Mouse (Mus musculus) kidney, embryonic 14.5 days (tissue): Measurements from ENCODE around the gene Cldn3. TPM values are rescaled to one million over a fixed set of nuclear protein-coding genes. Genes with fewer than 3 reads are reported as not detected.

Experiments used
- ATAC-seq: fragments of 200-750 bp; cut with Nextera tagmentation; 2 replicates; pipeline ENCODE4 v1.8.0; 2017; ENCODE audit warnings: moderate number of reproducible peaks, mild to moderate bottlenecking, moderate TSS enrichment, moderate library complexity; ENCODE audit not compliant: low FRiP score, low TSS enrichment
- H3K27ac ChIP-seq: fragments of 300-500 bp; sonication (generic); 2 replicates; pipeline ENCODE4 v1.5.1; 2014; ENCODE audit warnings: low read depth, mild to moderate bottlenecking, low read length, moderate library complexity, mixed read lengths
- H3K27me3 ChIP-seq: fragments of 300-500 bp; sonication (generic); 2 replicates; pipeline ENCODE4 v1.6.1; 2014; ENCODE audit warnings: mild to moderate bottlenecking, low read length; ENCODE audit not compliant: control insufficient read depth, insufficient read depth
- H3K36me3 ChIP-seq: fragments of 300-500 bp; sonication (generic); 2 replicates; pipeline ENCODE4 v1.6.1; 2014; ENCODE audit warnings: low read length, mixed read lengths; ENCODE audit not compliant: control insufficient read depth, insufficient read depth
- H3K4me1 ChIP-seq: fragments of 300-500 bp; sonication (generic); 2 replicates; pipeline ENCODE4 v1.6.1; 2014; ENCODE audit warnings: low read length, mixed read lengths; ENCODE audit not compliant: control insufficient read depth, insufficient read depth
- H3K4me2 ChIP-seq: fragments of 300-500 bp; sonication (generic); replicated peaks from 2 replicates; pipeline ENCODE4 v1.6.1; 2014; ENCODE audit warnings: low read depth, mild to moderate bottlenecking, low read length
- H3K4me3 ChIP-seq: fragments of 300-500 bp; sonication (generic); 2 replicates; pipeline ENCODE4 v1.5.1; 2014; ENCODE audit warnings: mild to moderate bottlenecking, low read length
- H3K9ac ChIP-seq: fragments of 300-500 bp; sonication (generic); 2 replicates; pipeline ENCODE4 v1.6.1; 2014; ENCODE audit warnings: low read depth, mild to moderate bottlenecking, low read length, moderate library complexity
- H3K9me3 ChIP-seq: fragments of 300-500 bp; sonication (generic); 2 replicates; pipeline ENCODE4 v1.6.1; 2016; ENCODE audit warnings: low read length; ENCODE audit not compliant: control insufficient read depth
- WGBS: fragments of 180-500 bp; shearing (Covaris S2); extraction: QIAGEN DNeasy Blood & Tissue Kit; methylation state at CpG from one replicate; pipeline ENCODE4 v1.1.7; 2014; 5-methylcytosine and 5-hydroxymethylcytosine counted together
- polyA plus RNA-seq: library from polyadenylated mRNA; unstranded; fragments of >200 nt; fragmentation: Nextera tagmentation; extraction: Ambion mirVana; gene quantifications from 2 replicates; pipeline ENCODE4 v1.2.1, GENCODE M21; 2014

Gene Cldn3
- polyA plus RNA-seq, 1 experiment from 2014 or later: 54.7 TPM

- WGBS: 18% methylated on average over 43 of the region's 43 CpGs
- Histone ChIP-seq H3K36me3 (no peaks in the 10 kb centered on the region), H3K4me1 (peaks cover 12% of the 10 kb centered on the region; the same call in 1 of the 2 replicates), H3K9ac (peak overlapping the region; percentile 61), H3K4me2 (peak overlapping the region; percentile 31), H3K27ac (peak overlapping the region; percentile 83), H3K27me3 (peaks cover 20% of the 10 kb centered on the region), H3K9me3 (no peaks in the 10 kb centered on the region), H3K4me3 (peak overlapping the region; percentile 37)
- ATAC-seq: peak; percentile 24; the same call in 1 of the 2 replicates
Observed at GRCm38 (mm10) chr5:134946063-134946856, 39.8 kb upstream of the Cldn3 start.

GRCm38 (mm10) chr5:134946857-134947255, 39.2 kb upstream of the Cldn3 start, which contains the start of gene Cldn4:
Gene Cldn4, minus strand, starts transcription at chr5:134946934.
- Histone ChIP-seq H3K36me3 (no peaks in the 10 kb centered on the region), H3K4me3 (peak within 1 kb of the TSS; percentile 37), H3K9ac (peak within 1 kb of the TSS; percentile 61), H3K4me1 (peaks cover 12% of the 10 kb centered on the region; the same call in 1 of the 2 replicates), H3K27ac (peak within 1 kb of the TSS; percentile 83), H3K27me3 (peaks cover 20% of the 10 kb centered on the region), H3K4me2 (peak within 1 kb of the TSS; percentile 31), H3K9me3 (no peaks in the 10 kb centered on the region)
- WGBS: 6% methylated on average over 11 of the region's 11 CpGs
- peak; percentile 26; the same call in 1 of the 2 replicates for ATAC-seq

DNA sequence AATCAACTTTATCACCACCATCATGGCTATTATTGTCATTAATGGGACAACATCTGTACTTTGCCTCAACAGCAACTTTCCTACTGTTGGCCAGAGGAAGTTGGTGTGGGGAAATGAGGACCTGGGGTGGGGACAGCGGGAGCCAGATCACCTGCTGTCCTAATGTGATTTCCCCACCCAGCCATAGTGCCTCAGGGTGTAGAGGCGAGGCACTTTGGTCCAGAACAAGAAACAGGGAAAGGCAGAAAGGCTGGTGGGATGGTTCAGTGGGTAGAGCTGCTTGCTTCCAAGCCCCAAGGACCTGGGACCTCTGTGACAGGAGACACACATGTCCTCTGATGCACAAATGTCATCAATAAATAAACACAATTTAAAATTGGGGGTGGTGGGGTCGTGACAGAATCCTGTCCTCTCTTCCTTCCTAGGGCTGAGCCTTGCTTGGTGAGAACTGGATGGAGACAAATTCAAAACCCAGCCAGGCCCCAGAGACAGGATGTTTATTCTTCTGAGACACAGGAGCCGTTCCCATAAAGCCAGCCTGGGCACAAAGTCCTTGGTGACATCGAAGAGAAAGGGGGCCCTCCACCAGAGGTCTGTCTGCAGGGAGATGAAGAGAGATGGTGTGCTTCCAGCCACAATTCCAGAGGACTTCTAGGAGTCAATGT, 38.5 kb upstream of the Cldn3 start:
- no peak for ATAC-seq
- Histone ChIP-seq H3K4me3 (no peak overlapping the region), H3K9ac (no peak overlapping the region), H3K27me3 (peaks cover 20% of the 10 kb centered on the region), H3K27ac (peak overlapping the region; percentile 83), H3K4me2 (peak overlapping the region; percentile 17; the same call in 1 of the 2 replicates), H3K36me3 (no peaks in the 10 kb centered on the region), H3K4me1 (peaks cover 12% of the 10 kb centered on the region; the same call in 1 of the 2 replicates), H3K9me3 (no peaks in the 10 kb centered on the region)
- WGBS: 42% methylated on average over 5 of the region's 5 CpGs

DNA sequence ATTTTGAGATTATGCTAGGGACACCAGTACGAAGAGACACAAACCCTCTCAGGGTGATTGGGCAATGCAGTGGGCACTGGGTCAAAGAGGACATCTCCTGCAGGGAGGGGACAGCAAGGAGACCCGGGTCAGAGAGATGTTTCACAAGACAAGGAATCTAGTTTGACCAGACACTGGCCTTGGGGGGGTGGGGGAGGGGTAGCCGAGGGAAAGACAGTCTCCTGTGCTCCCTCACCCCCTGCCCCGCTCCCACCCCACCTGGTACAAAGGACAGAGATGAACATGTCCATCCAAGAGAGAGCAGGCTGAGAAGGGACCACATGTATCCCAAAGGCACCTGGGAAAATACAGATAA, 38.0 kb upstream of the Cldn3 start:
- Histone ChIP-seq H3K4me1 (peaks cover 12% of the 10 kb centered on the region; the same call in 1 of the 2 replicates), H3K4me2 (no peak overlapping the region), H3K27me3 (peaks cover 20% of the 10 kb centered on the region), H3K9me3 (no peaks in the 10 kb centered on the region), H3K27ac (no peak overlapping the region), H3K9ac (no peak overlapping the region), H3K4me3 (no peak overlapping the region), H3K36me3 (no peaks in the 10 kb centered on the region)
- ATAC-seq: no peak
- WGBS: 67% methylated on average over 4 of the region's 4 CpGs

GRCm38 (mm10) chr5:134951053-134951884, 34.7 kb upstream of the Cldn3 start:
- H3K4me2 ChIP-seq: peak overlapping the region; percentile 28
- WGBS: 10% methylated on average over 19 of the region's 19 CpGs
- no peaks in the 10 kb centered on the region for H3K9me3 ChIP-seq
- H3K36me3 ChIP-seq: no peaks in the 10 kb centered on the region
- H3K9ac ChIP-seq: no peak overlapping the region
- peak overlapping the region; percentile 2; the same call in 1 of the 2 replicates for H3K4me3 ChIP-seq
- H3K4me1 ChIP-seq: peaks cover 12% of the 10 kb centered on the region; the same call in 1 of the 2 replicates
- peaks cover 9% of the 10 kb centered on the region for H3K27me3 ChIP-seq
- peak; percentile 64; the same call in 1 of the 2 replicates for ATAC-seq
- H3K27ac ChIP-seq: peak overlapping the region; percentile 76

GRCm38 (mm10) chr5:134955491-134955890, 30.5 kb upstream of the Cldn3 start:
- Histone ChIP-seq H3K4me1 (no peaks in the 10 kb centered on the region; the same call in 1 of the 2 replicates), H3K4me2 (no peak overlapping the region), H3K27me3 (no peaks in the 10 kb centered on the region), H3K36me3 (no peaks in the 10 kb centered on the region), H3K4me3 (no peak overlapping the region), H3K9ac (no peak overlapping the region), H3K9me3 (no peaks in the 10 kb centered on the region), H3K27ac (no peak overlapping the region)
- no peak for ATAC-seq
- 53% methylated on average over 5 of the region's 5 CpGs for WGBS

DNA sequence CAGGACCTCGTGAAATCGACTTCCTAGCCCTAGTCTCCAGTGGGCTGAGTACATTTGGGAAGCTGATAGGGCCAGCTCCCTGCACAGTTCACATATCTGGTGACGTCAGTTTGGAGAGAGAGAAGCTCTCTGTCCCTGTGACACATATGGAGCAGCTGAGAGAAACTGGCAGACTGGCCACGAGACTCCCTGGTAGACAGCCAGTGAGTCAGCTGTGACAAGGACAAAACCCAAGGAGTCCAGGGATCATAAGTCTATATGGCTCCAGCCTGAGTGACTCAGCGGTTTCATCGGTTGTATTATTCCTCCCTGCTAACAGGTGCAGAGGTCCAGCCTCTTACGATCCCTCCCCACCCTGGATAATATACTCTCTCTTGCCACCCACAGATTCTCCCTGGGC, 26.9 kb upstream of the Cldn3 start:
- H3K9ac ChIP-seq: no peak overlapping the region
- no peak overlapping the region for H3K4me3 ChIP-seq
- H3K4me2 ChIP-seq: no peak overlapping the region
- H3K4me1 ChIP-seq: no peaks in the 10 kb centered on the region
- 61% methylated on average over 7 of the region's 7 CpGs for WGBS
- ATAC-seq: 0 out of 2 replicates have a peak, but pooled peaks have one; percentile 12
- H3K27ac ChIP-seq: no peak overlapping the region
- no peaks in the 10 kb centered on the region for H3K36me3 ChIP-seq
- H3K27me3 ChIP-seq: no peaks in the 10 kb centered on the region
- H3K9me3 ChIP-seq: no peaks in the 10 kb centered on the region

DNA sequence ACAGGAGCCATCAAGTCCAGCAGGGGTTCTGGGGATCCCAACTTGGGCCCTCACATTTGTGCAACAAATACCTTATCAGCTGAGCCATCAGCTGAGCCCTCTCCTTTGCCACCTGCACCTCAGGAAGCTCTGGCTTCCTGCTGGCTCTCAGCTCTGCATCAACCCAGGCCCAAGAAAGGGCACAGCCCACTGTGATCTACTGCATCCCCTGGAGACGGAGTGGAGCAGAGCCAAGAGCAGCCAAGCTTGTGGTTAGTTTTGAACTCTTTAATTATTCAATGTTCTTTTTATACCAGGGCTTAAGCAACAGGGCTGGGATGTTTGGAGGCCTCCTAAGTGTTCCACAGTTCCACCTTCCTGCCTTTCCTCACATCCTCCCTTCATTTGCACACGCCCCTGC, 25.6 kb upstream of the Cldn3 start:
- WGBS: 71% methylated on average over 2 of the region's 2 CpGs
- no peaks in the 10 kb centered on the region for H3K9me3 ChIP-seq

More for the DNA sequence above, 25.6 kb upstream of the Cldn3 start:
- no peaks in the 10 kb centered on the region for H3K27me3 ChIP-seq
- no peak overlapping the region for H3K4me2 ChIP-seq
- H3K4me3 ChIP-seq: no peak overlapping the region
- no peaks in the 10 kb centered on the region for H3K36me3 ChIP-seq
- H3K9ac ChIP-seq: no peak overlapping the region
- ATAC-seq: no peak
- no peaks in the 10 kb centered on the region for H3K4me1 ChIP-seq
- H3K27ac ChIP-seq: peak overlapping the region; percentile 24; the same call in 1 of the 2 replicates
